Mouse (Mus musculus): ENCODE measurements around the gene Ttbk1.

DNA sequence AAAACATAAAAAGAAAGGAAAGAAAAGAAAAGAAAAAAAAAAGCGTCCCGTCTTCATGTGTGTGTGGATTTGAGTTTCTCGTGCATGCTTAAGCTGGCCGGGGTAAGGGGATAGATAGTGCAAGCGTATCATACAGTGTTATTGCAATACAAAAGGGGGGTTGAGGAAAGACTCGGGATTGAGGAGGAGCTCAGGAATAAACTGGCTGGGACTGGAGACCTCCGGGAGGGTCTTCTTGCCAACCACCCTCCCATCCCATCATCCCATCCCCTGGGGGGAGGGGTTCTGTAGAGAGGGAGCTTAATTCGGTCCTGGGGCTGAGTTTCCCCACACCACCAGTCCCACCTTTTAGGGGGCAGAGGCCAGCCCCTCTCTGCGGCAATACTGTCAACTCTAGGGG is 32.9 kb downstream of the Ttbk1 start:
- no peak for TF ChIP-seq GATA1 (IDR thresholded peaks at IDR 0.05; ENCODE audit: low read length)
- no peak for TF ChIP-seq TAL1 (IDR thresholded peaks at IDR 0.05; ENCODE audit: low read length)
